Mouse (Mus musculus) heart, adult 10 weeks (tissue): Measurements from ENCODE around the gene 4930524J08Rik. TPM values are rescaled to one million over a fixed set of nuclear protein-coding genes. Genes with fewer than 3 reads are reported as not detected.

Experiments used
- polyA plus RNA-seq: library from polyadenylated mRNA; stranded (reverse); fragments of 350-450 nt; fragmentation: Illumina TruSeq; extraction: RNeasy Lipid Tissue Mini Kit (QIAGEN cat#74804); gene quantifications from one replicate; pipeline ENCODE4 v1.2.3, GENCODE M21; 2014; ENCODE audit warnings: low read depth, low replicate concordance

The 4930524J08Rik gene
- not detected for polyA plus RNA-seq

GRCm38 (mm10) chr5:99978699-99979442, at the start of gene 4930524J08Rik, which contains the start of gene Hnrnpd:
Gene 4930524J08Rik, plus strand, starts transcription at chr5:99979061.
Gene Hnrnpd, minus strand, starts transcription at chr5:99978938.

Other genes starting within 250 kb of the 4930524J08Rik start
- 8.5 TPM for gene Rasgef1b, start 250.0 kb upstream of the 4930524J08Rik start, polyA plus RNA-seq
- gene Vamp9, start 72.8 kb upstream of the 4930524J08Rik start, polyA plus RNA-seq, result not detected
- 108 TPM for gene Hnrnpd, start 123 bp upstream of the 4930524J08Rik start, polyA plus RNA-seq
- 122 TPM for gene Hnrnpdl, start 60.6 kb downstream of the 4930524J08Rik start, polyA plus RNA-seq
- 8.4 TPM for gene Enoph1, start 60.9 kb downstream of the 4930524J08Rik start, polyA plus RNA-seq
- gene Tmem150c, start 180.7 kb downstream of the 4930524J08Rik start, polyA plus RNA-seq, result 3.8 TPM